Mouse (Mus musculus) lung, adult 2 months (tissue): ENCODE measurements around the gene Coq8b.
"Not testable (repeated sequence)": the region's sequence is repeated elsewhere in the genome, so short reads cannot be mapped to it uniquely, and the experiment has no call there.

Source experiments
- CTCF ChIP-seq: fragments of 200-500 bp; IDR thresholded peaks from 2 replicates; pipeline ENCODE4 v1.5.1; 2011; ENCODE audit warnings: mild to moderate bottlenecking, low read length, control low read depth; ENCODE audit not compliant: insufficient read depth
- POLR2A ChIP-seq: fragments of 200-500 bp; IDR thresholded peaks from 2 replicates; pipeline ENCODE4 v1.6.1; 2011; ENCODE audit warnings: low read depth, mild to moderate bottlenecking, control low read depth, low read length, borderline replicate concordance; ENCODE audit errors: extremely low read depth

GRCm38 (mm10) chr7:27244088-27244487 lies 11.3 kb downstream of the Coq8b start:
- peak; percentile 40 for TF ChIP-seq CTCF
- TF ChIP-seq POLR2A: not testable (repeated sequence)
